Mouse (Mus musculus): Measurements from ENCODE around the gene Gamt.
A peak's percentile ranks its signal among the peaks of the same experiment; 100 is the strongest.

Gene Gamt

DNA sequence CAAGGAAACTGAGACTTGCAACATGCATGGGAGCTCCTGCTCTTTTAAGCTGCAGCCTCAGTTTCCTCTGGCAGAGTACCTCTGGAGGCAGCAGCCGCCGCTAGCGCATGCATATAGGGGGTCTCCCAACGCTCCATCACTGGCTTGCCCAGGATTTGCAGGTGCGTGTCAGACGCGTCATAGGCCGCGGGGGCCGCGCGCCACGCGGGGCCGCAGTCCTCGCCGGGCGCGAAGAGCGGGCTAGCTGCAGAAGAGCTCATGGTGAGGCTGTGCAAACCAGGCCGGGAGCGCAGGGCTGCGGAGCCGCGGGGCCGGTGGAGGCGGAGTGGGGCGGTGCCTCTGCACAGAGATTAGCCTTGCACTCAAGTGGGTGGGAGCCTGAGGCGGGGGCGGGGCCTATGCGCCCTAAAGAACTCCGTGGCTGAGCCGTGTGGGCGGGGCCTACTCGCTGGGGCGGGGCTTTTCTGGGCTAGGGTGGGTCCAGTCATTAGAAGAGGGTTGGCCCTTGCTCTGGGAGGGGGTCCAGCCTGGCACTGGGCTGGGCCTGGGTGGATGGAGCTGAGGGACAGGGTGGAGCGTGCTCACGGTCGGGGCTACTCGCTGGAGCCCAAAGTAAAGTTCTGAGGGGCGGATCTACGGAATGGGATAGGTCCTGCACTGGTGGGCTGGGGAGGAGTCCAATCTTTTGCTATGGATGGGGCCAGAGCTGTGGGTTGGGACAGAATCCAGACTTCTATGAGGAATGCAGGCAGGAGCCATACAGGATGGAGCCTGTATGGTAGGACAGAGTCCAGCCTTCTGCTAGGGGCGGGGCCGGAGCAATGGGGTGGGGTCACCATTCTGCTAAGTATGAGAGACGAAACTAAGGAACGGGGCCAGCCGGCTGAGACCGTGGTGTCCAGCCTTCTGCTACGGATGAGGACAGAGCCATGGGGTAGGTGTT, at the start of gene Gamt, which contains the start of gene Dazap1:
TSS of gene Gamt (minus strand) at position 371 of the 943 bp plus-strand sequence.
TSS of gene Dazap1 (plus strand) at position 845 of the 943 bp plus-strand sequence.
- DNase-seq (ENCODE audit: low read depth), result peak; percentile 98

DNA sequence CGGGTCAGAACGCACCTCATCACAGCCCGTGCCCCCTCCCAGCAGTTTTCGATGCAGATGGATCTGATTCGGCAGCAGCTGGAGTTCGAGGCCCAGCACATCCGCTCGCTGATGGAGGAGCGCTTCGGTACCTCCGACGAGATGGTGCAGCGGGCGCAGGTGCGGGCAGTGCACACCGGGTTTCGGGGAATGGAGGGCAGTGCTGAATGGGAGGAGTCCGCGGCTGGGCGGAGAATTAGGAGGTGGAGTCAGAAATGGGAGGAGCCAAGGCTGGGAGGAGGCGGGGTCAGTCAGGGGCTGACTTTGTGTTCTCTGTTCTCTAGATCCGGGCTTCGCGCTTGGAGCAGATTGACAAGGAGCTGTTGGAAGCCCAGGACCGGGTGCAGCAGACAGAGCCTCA, 44.0 kb upstream of the Gamt start:
- DNase-seq (ENCODE audit: low read depth), result no peak

DNA sequence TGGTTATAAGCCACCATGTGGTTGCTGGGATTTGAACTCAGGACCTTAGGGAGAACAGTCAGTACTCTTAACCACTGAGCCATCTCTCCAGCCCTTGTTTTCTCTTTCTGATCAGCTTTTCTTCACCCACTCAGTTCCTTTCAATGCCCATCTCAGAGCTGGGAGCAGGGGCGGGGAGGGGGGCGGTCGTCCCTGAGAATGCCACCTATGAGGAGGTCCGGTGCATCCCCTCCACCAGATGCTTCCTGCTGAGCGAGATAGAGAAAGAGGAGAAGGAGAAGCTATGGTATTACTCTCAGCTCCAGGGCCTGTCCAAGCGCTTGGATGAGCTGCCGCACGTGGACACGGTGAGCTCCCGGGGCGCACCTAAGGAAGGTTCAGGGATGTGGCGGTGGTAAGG, 43.6 kb upstream of the Gamt start:
- no peak for DNase-seq (ENCODE audit: low read depth)

DNA sequence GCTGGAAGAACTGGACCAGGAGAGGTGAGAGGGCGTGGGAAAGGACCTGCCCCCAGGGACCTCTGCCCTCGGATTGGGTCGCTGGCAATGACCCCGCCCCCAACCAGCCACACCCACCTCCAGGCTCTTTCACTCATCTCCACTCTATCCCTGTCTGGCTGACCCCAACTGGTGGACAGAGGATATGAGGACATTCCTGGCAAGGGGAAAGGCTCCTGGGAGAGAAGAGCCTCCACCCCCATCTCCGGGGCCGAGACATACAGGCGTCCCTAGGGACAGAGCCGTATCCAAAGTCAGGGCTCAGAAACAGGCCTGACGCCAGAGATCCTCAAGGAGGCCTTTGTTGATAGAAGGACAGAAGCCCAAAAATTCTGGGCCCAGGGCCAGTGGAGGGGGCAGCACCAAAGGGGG, 41.7 kb upstream of the Gamt start:
- no peak for DNase-seq (ENCODE audit: low read depth)

DNA sequence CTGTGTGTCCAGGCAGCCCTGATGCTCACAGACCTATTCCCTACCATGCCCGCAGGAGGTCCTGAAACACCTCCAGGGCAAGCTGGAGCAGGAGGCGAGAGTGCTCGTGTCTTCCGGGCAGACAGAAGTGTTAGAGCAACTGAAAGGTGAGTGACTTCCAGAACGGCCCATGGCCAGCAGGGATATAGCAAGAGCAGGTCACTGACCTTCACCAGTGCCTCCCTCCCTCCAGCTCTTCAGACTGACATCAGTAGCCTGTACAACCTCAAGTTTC, 41.2 kb upstream of the Gamt start:
- no peak for DNase-seq (ENCODE audit: low read depth)

DNA sequence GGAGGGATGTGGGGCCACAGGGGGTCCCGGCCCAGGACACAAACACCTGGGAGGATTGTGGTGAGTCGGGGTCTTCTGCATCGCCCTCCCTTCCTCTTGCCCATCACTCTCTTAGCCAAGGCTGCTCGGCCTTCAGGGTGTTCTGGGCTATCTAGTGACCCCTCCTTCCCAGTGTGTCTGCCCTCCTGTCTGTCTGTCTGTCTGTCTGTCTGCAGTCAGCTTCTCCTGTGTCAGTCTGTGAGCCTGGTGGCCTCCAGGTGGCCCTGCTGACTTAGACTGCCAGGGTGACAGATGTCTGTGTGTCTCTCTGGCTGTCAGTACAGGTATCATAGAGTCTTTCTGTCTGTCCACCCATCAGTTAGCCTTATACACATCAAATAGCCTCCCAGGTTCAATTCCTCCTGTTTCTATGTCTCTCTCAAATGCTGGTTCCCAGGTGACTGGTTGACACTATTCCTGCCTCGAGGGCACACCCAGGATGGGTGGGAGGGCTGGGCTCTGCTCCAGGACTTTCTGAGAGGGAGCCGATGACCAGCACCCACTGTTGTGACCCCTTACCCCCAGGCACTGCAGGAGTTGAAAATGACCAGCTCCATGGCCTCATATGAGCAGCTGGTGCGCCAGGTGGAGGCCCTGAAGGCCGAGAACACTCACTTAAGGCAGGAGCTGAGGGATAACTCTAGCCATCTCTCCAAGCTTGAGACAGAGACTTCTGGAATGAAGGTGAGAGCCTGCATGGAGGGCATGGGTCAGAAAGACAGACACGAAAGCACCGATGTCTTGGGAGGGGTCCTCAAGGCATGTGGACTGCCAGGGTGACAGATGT, 40.7 kb upstream of the Gamt start:
- DNase-seq (ENCODE audit: low read depth), result no peak

DNA sequence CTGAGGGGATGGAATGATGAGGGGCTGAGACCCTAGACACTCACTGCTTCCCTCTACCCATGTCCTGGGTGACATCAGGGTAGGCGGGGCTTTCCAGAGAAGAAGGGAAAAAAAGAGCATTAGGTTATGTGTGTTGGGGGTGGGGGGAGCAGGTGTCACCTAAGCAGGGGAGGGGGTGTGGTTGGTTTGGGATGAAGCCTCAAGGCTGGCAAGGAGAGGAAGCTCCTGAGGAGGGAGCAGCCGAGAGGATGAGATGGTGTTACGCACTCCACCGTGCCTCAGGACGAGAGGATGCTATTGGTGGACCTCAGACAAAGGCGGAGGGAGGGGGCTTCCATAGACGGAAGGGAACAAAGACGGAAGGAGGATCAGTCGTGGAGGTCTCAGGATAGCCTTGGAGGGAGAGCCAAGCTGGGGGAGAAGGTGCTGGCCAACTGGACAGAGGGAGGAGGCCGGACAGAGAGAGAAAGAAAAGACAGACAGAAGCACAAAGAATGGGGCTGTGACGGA, 39.9 kb upstream of the Gamt start:
- no peak for DNase-seq (ENCODE audit: low read depth)

DNA sequence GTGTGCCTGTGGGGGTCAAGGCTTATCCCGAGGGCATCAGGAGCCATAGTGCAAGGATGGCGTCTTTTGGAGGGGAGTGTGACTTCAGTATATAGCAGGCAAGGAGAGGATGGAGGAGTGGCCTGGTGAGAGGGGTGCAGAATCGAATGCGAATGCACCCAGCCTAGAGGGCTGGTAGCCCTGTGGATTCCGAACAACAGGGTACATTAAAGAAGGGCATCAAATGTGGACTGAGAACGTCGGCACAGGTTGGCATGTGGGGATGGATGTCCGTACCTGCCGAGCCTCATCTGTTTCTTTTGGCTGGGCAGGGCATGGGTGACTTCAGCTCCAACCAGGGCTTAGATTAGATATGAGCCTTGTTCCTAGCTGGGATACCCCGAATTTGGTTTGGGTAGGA, 39.0 kb upstream of the Gamt start:
- no peak for DNase-seq (ENCODE audit: low read depth)

DNA sequence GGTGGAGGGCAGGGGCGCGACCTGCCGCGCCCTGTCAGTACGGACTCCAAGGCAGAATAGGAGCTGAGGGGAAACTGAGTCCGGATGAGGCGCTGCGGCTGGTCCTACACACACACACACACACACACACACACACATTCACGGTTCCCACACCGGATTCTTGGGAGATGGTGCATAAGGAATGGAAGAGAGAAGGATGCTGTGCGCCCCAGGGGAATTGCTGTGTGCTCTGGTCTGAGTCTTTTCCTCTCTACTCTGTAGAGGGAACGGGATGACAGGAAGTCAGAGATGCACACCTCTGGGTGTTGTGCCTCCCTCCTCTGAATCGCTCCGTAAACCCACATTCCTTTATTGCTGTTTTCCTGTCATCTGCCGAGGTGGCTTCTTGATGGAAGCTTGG, 38.5 kb upstream of the Gamt start:
- no peak for DNase-seq (ENCODE audit: low read depth)

DNA sequence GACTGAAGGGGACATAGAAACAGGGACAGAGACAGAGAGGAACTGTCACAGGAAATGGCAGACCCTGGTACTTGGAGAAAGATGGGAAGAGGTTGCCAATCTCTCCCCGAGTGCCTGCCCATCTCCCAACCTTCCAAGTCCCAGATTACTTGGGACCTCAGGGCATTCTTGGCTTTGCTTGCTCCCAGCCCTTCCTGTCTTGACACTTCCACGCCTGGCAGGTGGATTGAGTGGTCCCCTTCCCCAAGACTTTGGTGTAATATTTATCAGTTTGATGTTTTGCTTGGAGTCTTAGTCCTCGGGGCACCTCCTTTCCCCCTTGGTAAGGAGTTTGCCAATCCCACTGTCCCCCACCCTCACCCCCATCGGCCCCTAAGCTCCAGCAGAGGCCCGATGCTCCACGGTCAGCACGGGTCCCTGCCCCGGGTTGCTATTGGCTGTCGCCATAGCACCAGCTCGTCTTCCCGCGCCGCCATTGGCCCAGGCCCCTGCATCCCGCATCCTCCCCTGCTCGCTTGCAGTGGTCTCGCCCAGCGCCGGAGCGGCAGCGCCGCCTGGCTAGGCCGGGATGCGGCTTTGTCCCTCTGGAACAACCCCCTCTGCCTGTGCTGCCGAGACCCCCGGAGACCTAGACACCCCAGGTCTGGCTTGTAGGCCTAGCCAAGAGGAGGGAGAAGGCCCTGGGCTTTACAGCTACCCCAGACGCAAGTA, 37.9 kb upstream of the Gamt start:
- DNase-seq (ENCODE audit: low read depth), result no peak

DNA sequence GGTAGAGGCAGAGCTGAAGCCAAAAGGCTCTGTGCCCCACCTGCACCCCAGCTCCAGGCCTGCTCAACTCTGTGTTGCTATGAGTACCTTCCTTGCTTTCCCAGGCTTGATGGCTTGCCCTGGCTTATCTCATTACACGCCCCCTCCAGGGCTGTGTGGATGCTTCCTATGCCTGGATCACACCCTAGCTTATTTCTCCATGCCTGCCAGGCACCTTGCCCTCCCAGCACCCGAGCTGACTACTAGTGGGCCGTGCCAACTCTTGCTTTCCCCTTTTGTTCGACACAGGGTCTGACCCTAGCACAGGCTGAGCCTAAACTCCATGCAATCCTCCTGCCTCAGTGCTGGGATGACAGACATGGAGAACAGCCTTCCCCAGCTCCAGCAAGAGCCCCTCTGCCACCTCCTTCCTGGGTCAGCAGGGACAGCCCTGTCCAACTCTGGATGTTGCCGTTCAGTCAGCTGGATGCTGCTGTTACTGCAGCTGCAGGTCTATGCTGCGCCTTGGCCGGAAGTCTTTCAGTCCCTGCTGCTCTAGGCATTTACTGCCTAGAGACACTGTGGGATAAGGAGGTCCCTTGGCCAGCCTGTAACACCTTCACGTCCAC, 36.8 kb upstream of the Gamt start:
- no peak for DNase-seq (ENCODE audit: low read depth)

DNA sequence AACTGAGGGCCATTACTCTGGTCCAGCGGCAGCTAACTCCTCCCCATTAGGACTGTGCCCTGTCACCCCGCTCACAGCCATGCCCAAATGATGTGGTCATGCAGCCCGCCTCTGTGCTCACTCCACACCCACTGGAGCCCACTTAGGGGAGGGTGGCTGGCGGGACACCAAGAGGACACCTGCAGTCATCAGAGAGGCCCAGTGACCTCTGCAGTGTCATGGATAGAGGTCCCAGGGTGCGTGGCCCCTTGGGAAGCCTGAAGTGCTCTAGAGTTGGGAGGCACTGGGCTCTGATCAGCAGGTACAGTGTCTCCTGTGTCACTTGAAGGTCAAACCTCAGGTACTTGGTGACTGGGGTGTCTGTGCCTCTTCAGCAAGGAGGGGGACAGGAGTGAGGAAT, 36.0 kb upstream of the Gamt start:
- DNase-seq (ENCODE audit: low read depth), result no peak

DNA sequence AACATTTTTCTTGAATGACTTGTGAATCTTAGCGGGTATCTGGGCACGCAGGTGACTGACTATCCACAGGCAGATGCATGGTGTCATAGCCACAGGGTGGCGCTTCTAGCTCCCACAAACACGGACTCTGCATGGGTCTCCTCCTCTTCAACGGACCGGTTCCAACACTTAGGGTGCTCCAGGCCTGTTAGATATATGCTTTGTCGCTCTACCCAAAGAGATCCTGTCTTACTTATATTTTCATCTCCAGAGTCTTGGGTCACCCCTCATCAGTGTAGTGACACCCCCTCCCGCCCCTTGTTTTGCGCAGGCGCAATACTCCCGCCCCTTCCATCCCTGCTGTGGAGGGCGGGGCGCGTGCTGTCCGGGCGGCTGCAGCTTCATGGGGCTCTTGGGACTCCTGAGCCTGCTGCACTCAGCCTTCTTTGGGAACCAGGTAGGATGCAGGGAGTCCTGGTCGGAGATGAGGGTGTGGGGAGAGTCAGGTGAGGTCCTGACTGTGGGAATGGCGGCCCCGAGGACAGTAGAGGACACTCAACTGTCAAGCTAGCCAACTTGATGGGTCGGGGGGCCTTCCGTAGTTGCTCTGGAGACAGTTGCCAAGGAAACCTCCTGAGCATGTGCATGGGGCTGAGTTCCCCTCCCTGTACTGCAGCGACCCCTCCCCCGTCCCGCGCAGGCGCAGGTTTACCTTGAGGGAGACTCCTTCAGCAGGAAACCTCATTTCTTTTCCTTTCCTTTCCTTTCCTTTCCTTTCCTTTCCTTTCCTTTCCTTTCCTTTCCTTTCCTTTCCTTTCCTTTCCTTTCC, 35.0 kb upstream of the Gamt start, which contains the start of gene Apc2:
TSS of gene Apc2 (plus strand) at position 360 of the 808 bp plus-strand sequence.
- peak; percentile 41 for DNase-seq (ENCODE audit: low read depth)

DNA sequence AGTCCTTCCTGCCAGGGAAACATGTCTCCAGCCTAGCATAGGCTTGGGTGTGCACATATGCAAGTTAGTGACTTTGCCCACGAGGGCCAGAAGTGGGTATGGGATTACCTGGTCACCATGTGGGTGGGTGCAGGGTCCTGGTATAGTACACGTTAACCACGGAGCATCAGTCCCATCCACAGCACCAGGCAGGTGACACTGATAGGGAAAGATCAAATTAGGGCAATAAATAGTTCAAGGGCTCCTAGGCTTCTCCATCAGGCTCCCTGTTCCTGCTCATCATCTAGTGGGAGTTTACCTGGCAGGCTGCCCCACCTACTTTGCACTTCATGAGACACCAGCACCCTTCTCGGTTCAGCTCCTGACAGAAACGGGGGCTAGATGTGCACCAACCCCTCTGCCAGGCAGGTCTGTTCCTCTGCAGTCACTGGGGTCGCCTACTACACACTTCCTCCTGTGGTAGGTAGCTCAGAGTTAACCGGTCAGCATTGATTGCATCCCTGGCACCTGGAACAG, 34.0 kb upstream of the Gamt start:
- no peak for DNase-seq (ENCODE audit: low read depth)

DNA sequence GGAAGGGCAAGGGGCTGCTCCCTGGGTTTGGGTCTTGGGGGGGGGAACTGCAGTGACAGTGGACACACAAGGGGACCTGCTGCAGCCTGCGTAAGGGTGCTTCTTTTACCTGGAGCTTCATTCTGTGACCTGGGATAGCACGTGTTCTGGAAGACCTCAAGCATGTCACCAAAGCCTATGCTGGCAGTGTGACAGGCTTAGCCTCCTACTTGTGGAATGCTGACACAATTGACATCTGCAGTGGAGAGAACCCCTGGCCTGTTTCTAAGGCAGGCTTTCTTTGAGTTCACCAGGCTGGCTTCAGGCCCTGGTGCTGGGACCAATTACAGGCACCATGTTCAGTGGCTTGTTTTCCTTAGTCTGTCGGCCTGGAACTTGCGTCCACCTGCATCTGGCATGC, 33.5 kb upstream of the Gamt start:
- no peak for DNase-seq (ENCODE audit: low read depth)

DNA sequence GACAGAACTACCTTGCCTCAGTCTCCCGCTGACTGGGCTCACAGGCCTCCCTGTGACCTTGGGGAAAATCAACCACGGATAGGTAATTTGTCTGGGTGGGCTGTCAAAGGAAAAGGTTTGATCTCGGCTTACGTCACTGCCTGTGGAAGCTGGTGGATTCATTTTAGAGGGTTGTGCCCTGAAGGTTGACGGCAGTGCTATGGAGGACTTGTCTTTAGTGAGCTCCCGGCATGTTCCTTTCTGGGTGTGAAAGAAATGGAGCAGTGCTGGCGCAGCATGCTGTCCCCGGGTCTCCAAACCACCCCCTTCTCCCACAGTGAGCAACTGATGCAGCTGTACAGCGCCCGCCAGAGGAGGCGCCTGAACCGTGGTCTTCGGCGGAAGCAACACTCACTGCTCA, 32.5 kb upstream of the Gamt start:
- no peak for DNase-seq (ENCODE audit: low read depth)

DNA sequence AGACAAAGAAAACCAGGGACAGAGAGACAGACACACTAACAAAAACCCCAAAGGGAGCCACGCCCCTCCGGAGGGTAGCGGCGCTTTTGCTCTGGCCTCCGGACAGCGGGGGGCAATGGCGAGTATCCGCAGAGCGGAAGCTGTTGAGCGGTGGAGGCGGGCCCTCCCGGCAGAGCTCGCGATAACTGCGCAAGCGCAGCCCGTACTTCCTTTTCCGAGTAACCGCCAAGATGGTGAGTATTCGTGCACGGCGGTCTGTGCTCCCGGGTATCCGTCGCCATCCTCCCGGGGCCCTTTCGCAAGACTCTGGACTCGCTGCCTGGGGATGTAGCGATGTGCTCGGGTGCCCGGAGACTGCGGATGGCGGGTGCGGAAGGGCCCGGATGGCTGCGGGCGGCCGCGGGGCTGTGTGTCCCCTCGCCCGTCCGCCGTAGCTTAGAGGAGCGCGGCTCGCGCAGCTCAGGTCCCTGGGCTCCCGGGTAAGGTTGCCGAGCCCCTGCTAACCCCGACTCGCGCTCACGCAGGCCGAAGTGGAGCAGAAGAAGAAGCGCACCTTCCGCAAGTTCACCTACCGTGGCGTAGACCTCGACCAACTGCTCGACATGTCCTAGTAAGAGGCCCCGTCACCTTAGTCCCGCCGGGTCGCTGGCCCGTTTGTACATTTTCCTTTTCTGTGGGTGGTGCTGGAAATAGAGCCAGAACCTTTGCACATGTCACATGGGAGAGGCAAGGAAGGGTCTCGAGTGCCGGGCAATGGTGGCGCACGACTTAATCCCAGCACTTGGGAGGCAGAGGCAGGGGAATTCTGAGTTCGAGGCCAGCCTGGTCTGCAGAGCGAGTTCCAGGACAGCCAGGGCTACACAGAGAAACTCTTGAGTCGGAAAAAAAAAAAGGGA, 31.7 kb upstream of the Gamt start, which contains the start of gene Rps15:
TSS of gene Rps15 (plus strand) at position 203 of the 896 bp plus-strand sequence.
- DNase-seq (ENCODE audit: low read depth), result peak; percentile 92

DNA sequence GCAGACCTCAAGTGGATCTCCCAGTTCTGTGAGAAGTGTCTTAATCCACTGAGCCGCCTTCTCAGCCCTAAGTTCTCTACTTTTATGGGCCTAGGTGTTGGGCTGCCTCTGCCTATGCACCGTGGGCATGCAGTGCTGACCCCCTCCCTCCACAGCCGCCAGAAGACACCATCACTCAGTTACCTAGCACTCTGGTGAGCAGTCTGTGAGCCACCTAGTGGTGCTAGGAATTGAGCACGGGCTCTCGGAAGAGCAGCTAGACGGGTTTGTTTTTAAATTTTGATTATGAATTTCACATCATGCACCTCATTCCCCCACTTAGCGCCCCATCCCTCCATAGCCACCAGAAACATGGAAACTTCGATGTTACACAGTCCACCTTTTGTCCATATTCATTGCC, 27.8 kb upstream of the Gamt start:
- DNase-seq (ENCODE audit: low read depth), result no peak

DNA sequence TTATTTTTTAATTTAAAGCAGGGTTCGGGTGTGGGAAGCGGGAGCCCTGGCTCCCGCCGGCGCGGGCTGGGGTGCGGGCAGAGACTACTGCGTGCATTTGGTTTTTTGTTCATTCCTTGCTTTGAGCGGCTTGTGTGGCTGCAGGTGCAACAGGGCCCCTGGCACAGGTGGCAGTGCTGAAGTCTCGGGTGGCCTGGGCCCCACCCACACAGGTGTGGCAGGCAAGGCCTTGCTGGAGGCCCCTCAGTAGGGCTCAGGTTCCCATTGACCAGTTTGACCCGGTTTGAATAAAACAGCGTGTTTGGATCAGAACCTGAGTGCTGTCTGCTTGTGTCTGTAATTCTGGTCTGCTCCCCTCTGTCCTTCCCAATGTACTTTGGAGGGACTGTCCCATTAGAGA, 27.3 kb upstream of the Gamt start:
- no peak for DNase-seq (ENCODE audit: low read depth)
